Mouse (Mus musculus) lung, postnatal 36 days (tissue): ENCODE measurements around the gene Grik1.

Experiments
- DNase-seq: peaks from one replicate; pipeline ENCODE4 v3.0.0; 2022; ENCODE audit warnings: mixed read lengths

The Grik1 gene

DNA sequence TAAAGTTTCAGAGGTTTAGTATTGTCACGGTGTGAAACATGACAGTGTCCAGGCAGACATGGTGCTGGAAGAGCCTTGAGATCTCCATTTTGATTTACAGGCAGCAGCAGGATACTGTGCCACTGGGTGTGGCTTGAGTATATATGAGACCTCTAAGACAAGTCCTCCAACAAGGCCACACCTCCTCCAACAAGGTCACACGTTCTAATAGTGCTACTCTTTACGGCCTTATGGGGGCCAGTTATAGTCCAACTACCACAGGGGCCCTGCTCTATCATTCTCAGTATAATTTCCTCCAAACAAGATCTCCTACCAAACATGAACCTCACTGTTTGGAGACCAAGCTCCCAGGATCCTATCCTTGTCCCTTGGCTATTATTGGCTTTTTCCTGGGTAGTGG, 441.3 kb downstream of the Grik1 start:
- DNase-seq, result no peak
